Mouse (Mus musculus) heart, adult 2 months (tissue): ENCODE measurements around the gene Reg3a. TPM values are rescaled to one million over a fixed set of nuclear protein-coding genes. Genes with fewer than 3 reads are reported as not detected.

Source experiments
- DNase-seq, 2 experiments: peaks; one replicate each; pipeline ENCODE4 v3.0.0; 2021
- H3K27ac ChIP-seq: fragments of 200-600 bp; 2 replicates; pipeline ENCODE4 v1.8.1; 2022
- H3K27me3 ChIP-seq: fragments of 200-500 bp; 2 replicates; pipeline ENCODE4 v1.6.1; 2012; ENCODE audit warnings: mild to moderate bottlenecking, low read length, inconsistent platforms, mixed read lengths; ENCODE audit not compliant: control insufficient read depth, insufficient read depth
- H3K36me3 ChIP-seq: fragments of 200-500 bp; 2 replicates; pipeline ENCODE4 v1.6.1; 2012; ENCODE audit warnings: low read length, inconsistent platforms; ENCODE audit not compliant: control insufficient read depth, insufficient read depth
- H3K4me1 ChIP-seq: fragments of 200-500 bp; 2 replicates; pipeline ENCODE4 v1.6.1; 2011; ENCODE audit warnings: low read length; ENCODE audit not compliant: control insufficient read depth, insufficient read depth
- H3K4me3 ChIP-seq: fragments of 200-600 bp; 2 replicates; pipeline ENCODE4 v1.8.1; 2022
- H3K79me2 ChIP-seq: fragments of 200-500 bp; replicated peaks from 2 replicates; pipeline ENCODE4 v1.6.1; 2012; ENCODE audit warnings: mild to moderate bottlenecking, inconsistent platforms, low read length, moderate library complexity, mixed read lengths; ENCODE audit not compliant: control insufficient read depth, insufficient read depth
- H3K9ac ChIP-seq: fragments of 200-500 bp; 2 replicates; pipeline ENCODE4 v1.6.1; 2012; ENCODE audit warnings: low read depth, mild to moderate bottlenecking, control low read depth, inconsistent platforms, low read length, mixed read lengths
- CTCF ChIP-seq: fragments of 200-600 bp; IDR thresholded peaks from 2 replicates; pipeline ENCODE4 v1.8.1; 2022; ENCODE audit warnings: antibody characterized with exemption, mild to moderate bottlenecking, moderate library complexity
- EP300 ChIP-seq: fragments of 200-500 bp; IDR thresholded peaks from 2 replicates; pipeline ENCODE4 v1.6.1; 2011; ENCODE audit warnings: low read depth, low read length, control low read depth; ENCODE audit not compliant: insufficient read depth
- POLR2A ChIP-seq: fragments of 200-500 bp; IDR thresholded peaks from 2 replicates; pipeline ENCODE4 v1.6.1; 2011; ENCODE audit warnings: mild to moderate bottlenecking, low read depth, low read length, control low read depth; ENCODE audit not compliant: insufficient read depth
- WGBS: fragments of 180-500 bp; shearing (Covaris S2); methylation state at CpG from one replicate; pipeline ENCODE4 v1.1.7; 2018; 5-methylcytosine and 5-hydroxymethylcytosine counted together
- intact Hi-C: fragments of 180-260 bp; cut with DNase I; formaldehyde crosslinking; loops from one replicate; pipeline ENCODE4 v1.15.1; 2025
- long read RNA-seq: library from polyadenylated mRNA; stranded (forward); transcript quantifications from one replicate; pipeline ENCODE4 v2.0.0, GENCODE M21; 2021
- polyA plus RNA-seq: library from polyadenylated mRNA; depleted of rRNA; stranded (reverse); fragments of >200 nt; gene quantifications from 2 replicates; pipeline ENCODE4 v1.2.3, GENCODE M21; 2012; rRNA removed
- total RNA-seq, 2 experiments: library from RNA; stranded (reverse); gene quantifications; 2 replicates each; pipeline ENCODE4 v1.2.3; 2021

Reg3a gene
- total RNA-seq (not detected), polyA plus RNA-seq (not detected in 2 replicates)
- long read RNA-seq: 0 reads

GRCm38 (mm10) chr6:78380409-78380808 lies at the start of gene Reg3a:
Gene Reg3a, plus strand, starts transcription at chr6:78380709.
- no peaks in the 10 kb centered on the region for H3K4me1 ChIP-seq
- no peak for DNase-seq
- H3K4me3 ChIP-seq: no peak within 1 kb of the TSS
- no peak within 1 kb of the TSS for H3K9ac ChIP-seq
- no peaks in the 10 kb centered on the region for H3K27me3 ChIP-seq
- H3K27ac ChIP-seq: no peak within 1 kb of the TSS
- H3K36me3 ChIP-seq: no peaks in the 10 kb centered on the region
- TF ChIP-seq EP300: no peak
- no peak for TF ChIP-seq CTCF
- no peak for TF ChIP-seq POLR2A
- no peaks in the 10 kb centered on the region for H3K79me2 ChIP-seq
- intact Hi-C loops: no loop called here

- H3K4me1 ChIP-seq: no peaks in the 10 kb centered on the region
- no peaks in the 10 kb centered on the region for H3K79me2 ChIP-seq
- intact Hi-C loops: loop anchor here (5.0 kb wide), 1 partner anchor 180 kb away; no protein-coding TSS in a partner anchor
- no peak for TF ChIP-seq POLR2A
- TF ChIP-seq EP300: no peak
- peak; percentile 64 for TF ChIP-seq CTCF
- H3K27me3 ChIP-seq: no peaks in the 10 kb centered on the region
- no peak overlapping the region for H3K4me3 ChIP-seq
- WGBS: 20% methylated on average over 7 of the region's 7 CpGs
- no peak for DNase-seq
- no peaks in the 10 kb centered on the region for H3K36me3 ChIP-seq
- no peak overlapping the region for H3K27ac ChIP-seq
- H3K9ac ChIP-seq: no peak overlapping the region
Observed at GRCm38 (mm10) chr6:78331919-78332569, 48.5 kb upstream of the Reg3a start.

- Histone ChIP-seq H3K4me1 (no peaks in the 10 kb centered on the region), H3K27ac (no peak overlapping the region), H3K36me3 (no peaks in the 10 kb centered on the region), H3K4me3 (no peak overlapping the region), H3K27me3 (no peaks in the 10 kb centered on the region), H3K79me2 (no peaks in the 10 kb centered on the region), H3K9ac (no peak overlapping the region)
- DNase-seq: no peak
- intact Hi-C loops: no loop called here
- TF ChIP-seq EP300 (no peak), POLR2A (no peak), CTCF (no peak)
Observed at GRCm38 (mm10) chr6:78340296-78340695, 40.2 kb upstream of the Reg3a start.

- no peak for DNase-seq
- Histone ChIP-seq H3K36me3 (no peaks in the 10 kb centered on the region), H3K9ac (no peak overlapping the region), H3K27ac (no peak overlapping the region), H3K4me1 (no peaks in the 10 kb centered on the region), H3K27me3 (no peaks in the 10 kb centered on the region), H3K4me3 (no peak overlapping the region), H3K79me2 (no peaks in the 10 kb centered on the region)
- no peak for TF ChIP-seq CTCF
- TF ChIP-seq EP300: no peak
- no peak for TF ChIP-seq POLR2A
- intact Hi-C loops: no loop called here
- WGBS: 72% methylated on average over 2 of the region's 2 CpGs
Observed at GRCm38 (mm10) chr6:78341689-78342088, 38.8 kb upstream of the Reg3a start.

GRCm38 (mm10) chr6:78361971-78362563 lies 18.4 kb upstream of the Reg3a start:
- Histone ChIP-seq H3K27me3 (no peaks in the 10 kb centered on the region), H3K9ac (no peak overlapping the region), H3K36me3 (no peaks in the 10 kb centered on the region), H3K79me2 (no peaks in the 10 kb centered on the region), H3K27ac (no peak overlapping the region), H3K4me3 (no peak overlapping the region), H3K4me1 (no peaks in the 10 kb centered on the region)
- WGBS: 40% methylated on average over 2 of the region's 2 CpGs
- TF ChIP-seq POLR2A: no peak
- TF ChIP-seq EP300: no peak
- no peak for TF ChIP-seq CTCF
- no peak for DNase-seq
- intact Hi-C loops: no loop called here

- TF ChIP-seq EP300 (no peak), CTCF (no peak), POLR2A (no peak)
- Histone ChIP-seq H3K9ac (no peak within 1 kb of the TSS), H3K4me3 (no peak within 1 kb of the TSS), H3K36me3 (no peaks in the 10 kb centered on the region), H3K27ac (no peak within 1 kb of the TSS), H3K79me2 (no peaks in the 10 kb centered on the region), H3K4me1 (no peaks in the 10 kb centered on the region), H3K27me3 (no peaks in the 10 kb centered on the region)
- 81% methylated on average over 2 of the region's 2 CpGs for WGBS
- no peak for DNase-seq
- intact Hi-C loops: no loop called here
Observed at GRCm38 (mm10) chr6:78370357-78370756, 10.2 kb upstream of the Reg3a start, which contains the start of gene Reg3b. Gene Reg3b, plus strand, starts transcription at chr6:78370657.
